Mouse (Mus musculus): ENCODE results near the gene Nckap5l. TPM values are rescaled to one million over a fixed set of nuclear protein-coding genes. Genes with fewer than 3 reads are reported as not detected.

The Nckap5l gene
- total RNA-seq (2012; rRNA removed) (0.88 and 0.89 TPM in 2 replicates), total RNA-seq (2014; rRNA removed) (0.45 and 0.75 TPM in 2 replicates), polyA plus RNA-seq (2012; ENCODE audit: insufficient read length, low read depth) (6.6 and 6.8 TPM in 2 replicates)

DNA sequence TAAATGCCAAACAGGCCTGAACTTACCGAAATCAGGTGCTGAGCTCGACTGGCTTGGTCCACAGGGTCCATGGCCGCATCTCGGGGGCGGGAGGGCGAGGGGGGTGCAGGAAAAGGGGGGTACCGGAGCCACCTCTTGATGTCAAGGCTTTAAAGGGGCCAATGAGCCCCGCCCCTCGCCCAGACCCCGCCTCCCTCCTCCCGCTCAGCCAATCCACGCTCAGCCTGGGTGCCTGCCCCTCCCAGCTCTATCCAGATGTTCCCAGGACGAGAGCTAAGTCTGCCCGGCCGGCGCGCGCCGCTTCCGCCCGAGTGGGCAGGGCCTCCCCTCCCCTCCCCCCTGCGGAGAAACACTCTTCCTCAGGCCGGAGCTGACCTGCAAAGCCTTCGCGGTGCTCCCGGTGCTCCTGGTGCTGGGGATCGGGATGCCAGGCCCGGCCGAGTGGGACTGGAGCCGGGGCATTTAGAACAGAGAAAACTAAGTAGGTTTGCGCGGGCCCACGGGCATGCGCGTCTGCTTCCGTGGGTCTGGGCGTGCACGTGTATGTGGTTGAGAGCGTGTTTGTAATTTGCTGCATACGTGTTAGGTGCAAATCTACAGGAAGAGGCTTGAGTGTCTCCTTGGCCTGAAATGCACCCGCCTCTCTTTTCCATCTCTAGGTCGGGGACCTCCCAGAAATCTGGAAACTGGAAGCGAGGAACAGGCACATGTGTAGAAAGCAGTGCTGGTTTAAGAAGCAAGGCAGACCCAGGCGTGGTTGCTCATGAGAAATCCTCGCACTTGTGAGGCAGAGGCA, at the start of gene Nckap5l:
Nckap5l (minus strand) TSS at position 143 of the 796 bp plus-strand sequence.
- H3K27me3 ChIP-seq (replicated peaks) = no peaks in the 10 kb centered on the region
- no peaks in the 10 kb centered on the region for H3K9me3 ChIP-seq (replicated peaks; ENCODE audit: low read length)
- dilution Hi-C loops (cut with MboI; ENCODE audit: extremely low pct_ligation_motif_present, extremely low pct_unique_long_range_greater_than_20kb, low sequenced_read_pairs) (no loop called here), in situ Hi-C loops (cut with MboI; ENCODE audit: low pct_ligation_motif_present, low pct_unique_long_range_greater_than_20kb, low sequenced_read_pairs) (no loop called here)
- no peaks in the 10 kb centered on the region for H3K79me2 ChIP-seq (replicated peaks; ENCODE audit: control insufficient read depth, extremely low read depth, insufficient read depth, poor library complexity, severe bottlenecking)
- H3K4me1 ChIP-seq (ENCODE audit: control insufficient read depth in 1 of 2, insufficient read depth in 2 of 2) = peaks cover 5 to 28% of the 10 kb centered on the region in 2 experiments; a peak in 3 of 4 replicates
- TF ChIP-seq GABPA (IDR thresholded peaks at IDR 0.05; ENCODE audit: insufficient replicate concordance, low read depth, low read length) (no peak), NELFE (IDR thresholded peaks at IDR 0.05; ENCODE audit: low read depth, low read length) (no peak), ETS1 (conservative IDR thresholded peaks at IDR 0.05; ENCODE audit: low read depth, low read length) (no peak; the same call in 1 of the 2 replicates), CHD1 (IDR thresholded peaks at IDR 0.05; ENCODE audit: low read depth, low read length) (no peak), MXI1 (IDR thresholded peaks at IDR 0.05; ENCODE audit: low read depth, low read length) (peak; percentile 90), KAT2A (IDR thresholded peaks at IDR 0.05; ENCODE audit: insufficient replicate concordance, low read length) (no peak), RCOR1 (conservative IDR thresholded peaks at IDR 0.05; ENCODE audit: low read depth, low read length) (peak; percentile 39), PAX5 (IDR thresholded peaks at IDR 0.05; ENCODE audit: low read length) (no peak), POLR2AphosphoS2 (IDR thresholded peaks at IDR 0.05; ENCODE audit: low read depth, low read length) (no peak), ELF1 (IDR thresholded peaks at IDR 0.05; ENCODE audit: low read depth, low read length) (peak; percentile 73), CHD2 (IDR thresholded peaks at IDR 0.05; ENCODE audit: low read length) (peak; percentile 83), ZMIZ1 (IDR thresholded peaks at IDR 0.05; ENCODE audit: low read depth, low read length) (peak; percentile 78; the same call in 1 of the 2 replicates), SMC3 (IDR thresholded peaks at IDR 0.05; ENCODE audit: low read depth, low read length) (no peak), RAD21 (IDR thresholded peaks at IDR 0.05; ENCODE audit: low read depth, low read length) (no peak), JUND (conservative IDR thresholded peaks at IDR 0.05; ENCODE audit: low read depth, low read length) (no peak), MAZ (IDR thresholded peaks at IDR 0.05; ENCODE audit: low read depth, low read length) (peak; percentile 54; the same call in 1 of the 2 replicates), NRF1 (IDR thresholded peaks at IDR 0.05; ENCODE audit: low read depth, low read length) (peak; percentile 77), TCF12 (IDR thresholded peaks at IDR 0.05; ENCODE audit: low read depth, low read length) (peak; percentile 67), MAX (IDR thresholded peaks at IDR 0.05; ENCODE audit: low read length) (peak; percentile 86), IRF4 (IDR thresholded peaks at IDR 0.05; ENCODE audit: low read depth, low read length) (peak; percentile 37; the same call in 1 of the 2 replicates), MEF2A (IDR thresholded peaks at IDR 0.05; ENCODE audit: borderline replicate concordance, low read depth, low read length) (no peak), HCFC1 (IDR thresholded peaks at IDR 0.05; ENCODE audit: low read depth, low read length) (no peak; the same call in 1 of the 2 replicates), MYC (IDR thresholded peaks at IDR 0.05; ENCODE audit: low read depth, low read length) (peak; percentile 93), POLR2A (IDR thresholded peaks at IDR 0.05; ENCODE audit: low read depth, low read length) (peak; percentile 69), SIN3A (IDR thresholded peaks at IDR 0.05; ENCODE audit: low read length) (peak; percentile 69; the same call in 1 of the 2 replicates), BHLHE40 (IDR thresholded peaks at IDR 0.05; ENCODE audit: low read depth, low read length) (peak; percentile 94), TBP (conservative IDR thresholded peaks at IDR 0.05; ENCODE audit: low read depth, low read length) (peak; percentile 53; the same call in 1 of the 2 replicates)
- peak within 1 kb of the TSS; percentile 88 for H3K4me2 ChIP-seq (ENCODE audit: insufficient read depth, low read depth, poor library complexity, severe bottlenecking)
- DNase-seq (ENCODE audit: extremely low read depth) = peak; percentile 95
- H3K36me3 ChIP-seq (replicated peaks in 1 of 2; ENCODE audit: control insufficient read depth in 1 of 2, insufficient read depth in 1 of 2, low read length in 1 of 2) = peaks cover 0 to 26% of the 10 kb centered on the region in 2 experiments
- H3K27ac ChIP-seq (ENCODE audit: insufficient read depth, low read depth) = no peak within 1 kb of the TSS
- H3K9ac ChIP-seq (ENCODE audit: insufficient read depth, low read depth) = peak within 1 kb of the TSS; percentile 75
- peak within 1 kb of the TSS; percentile 65 to 88 (median 68) for H3K4me3 ChIP-seq (replicated peaks in 1 of 3; ENCODE audit: low read depth in 2 of 3, low read length in 2 of 3, poor library complexity in 1 of 3)
